Mouse (Mus musculus) kidney, embryonic 14.5 days (tissue): ENCODE data around the gene Ndufb2. TPM values are rescaled to one million over a fixed set of nuclear protein-coding genes. Genes with fewer than 3 reads are reported as not detected.

ENCODE experiments used
- ATAC-seq: fragments of 200-750 bp; cut with Nextera tagmentation; 2 replicates; pipeline ENCODE4 v1.8.0; 2017; ENCODE audit warnings: moderate number of reproducible peaks, mild to moderate bottlenecking, moderate TSS enrichment, moderate library complexity; ENCODE audit not compliant: low FRiP score, low TSS enrichment
- H3K27ac ChIP-seq: fragments of 300-500 bp; sonication (generic); 2 replicates; pipeline ENCODE4 v1.5.1; 2014; ENCODE audit warnings: low read depth, mild to moderate bottlenecking, low read length, moderate library complexity, mixed read lengths
- H3K27me3 ChIP-seq: fragments of 300-500 bp; sonication (generic); 2 replicates; pipeline ENCODE4 v1.6.1; 2014; ENCODE audit warnings: mild to moderate bottlenecking, low read length; ENCODE audit not compliant: control insufficient read depth, insufficient read depth
- H3K36me3 ChIP-seq: fragments of 300-500 bp; sonication (generic); 2 replicates; pipeline ENCODE4 v1.6.1; 2014; ENCODE audit warnings: low read length, mixed read lengths; ENCODE audit not compliant: control insufficient read depth, insufficient read depth
- H3K4me1 ChIP-seq: fragments of 300-500 bp; sonication (generic); 2 replicates; pipeline ENCODE4 v1.6.1; 2014; ENCODE audit warnings: low read length, mixed read lengths; ENCODE audit not compliant: control insufficient read depth, insufficient read depth
- H3K4me2 ChIP-seq: fragments of 300-500 bp; sonication (generic); replicated peaks from 2 replicates; pipeline ENCODE4 v1.6.1; 2014; ENCODE audit warnings: low read depth, mild to moderate bottlenecking, low read length
- H3K4me3 ChIP-seq: fragments of 300-500 bp; sonication (generic); 2 replicates; pipeline ENCODE4 v1.5.1; 2014; ENCODE audit warnings: mild to moderate bottlenecking, low read length
- H3K9ac ChIP-seq: fragments of 300-500 bp; sonication (generic); 2 replicates; pipeline ENCODE4 v1.6.1; 2014; ENCODE audit warnings: low read depth, mild to moderate bottlenecking, low read length, moderate library complexity
- H3K9me3 ChIP-seq: fragments of 300-500 bp; sonication (generic); 2 replicates; pipeline ENCODE4 v1.6.1; 2016; ENCODE audit warnings: low read length; ENCODE audit not compliant: control insufficient read depth
- WGBS: fragments of 180-500 bp; shearing (Covaris S2); extraction: QIAGEN DNeasy Blood & Tissue Kit; methylation state at CpG from one replicate; pipeline ENCODE4 v1.1.7; 2014; 5-methylcytosine and 5-hydroxymethylcytosine counted together
- polyA plus RNA-seq: library from polyadenylated mRNA; unstranded; fragments of >200 nt; fragmentation: Nextera tagmentation; extraction: Ambion mirVana; gene quantifications from 2 replicates; pipeline ENCODE4 v1.2.1, GENCODE M21; 2014

Ndufb2 gene
- polyA plus RNA-seq, 1 experiment from 2014 or later = 304 TPM

DNA sequence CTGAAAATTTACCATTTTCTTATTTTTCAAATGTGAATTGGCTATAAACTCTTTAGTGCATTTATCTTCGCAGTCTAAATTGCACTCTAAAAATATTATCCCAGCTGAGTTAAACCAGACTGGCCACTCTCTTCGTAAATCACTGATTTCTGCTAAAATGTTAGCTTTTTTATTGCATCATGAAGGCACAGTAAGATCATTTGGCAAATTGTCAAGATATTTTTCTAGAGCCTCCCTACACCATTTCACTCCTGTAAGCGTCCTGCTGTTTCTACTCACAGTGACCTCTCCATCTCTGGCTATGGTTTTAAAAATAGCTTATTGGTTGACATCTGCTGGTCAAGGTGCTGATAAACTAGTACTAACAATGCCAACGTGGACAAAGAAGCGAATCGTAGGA, 13.7 kb downstream of the Ndufb2 start:
- no peak for ATAC-seq
- 61% methylated on average over 6 of the region's 6 CpGs for WGBS
- Histone ChIP-seq H3K4me1 (peaks cover 4% of the 10 kb centered on the region; the same call in 1 of the 2 replicates), H3K9ac (no peak overlapping the region), H3K9me3 (no peaks in the 10 kb centered on the region), H3K27me3 (no peaks in the 10 kb centered on the region), H3K4me3 (no peak overlapping the region), H3K4me2 (no peak overlapping the region), H3K27ac (peak overlapping the region; percentile 30; the same call in 1 of the 2 replicates), H3K36me3 (peaks cover 18% of the 10 kb centered on the region)

DNA sequence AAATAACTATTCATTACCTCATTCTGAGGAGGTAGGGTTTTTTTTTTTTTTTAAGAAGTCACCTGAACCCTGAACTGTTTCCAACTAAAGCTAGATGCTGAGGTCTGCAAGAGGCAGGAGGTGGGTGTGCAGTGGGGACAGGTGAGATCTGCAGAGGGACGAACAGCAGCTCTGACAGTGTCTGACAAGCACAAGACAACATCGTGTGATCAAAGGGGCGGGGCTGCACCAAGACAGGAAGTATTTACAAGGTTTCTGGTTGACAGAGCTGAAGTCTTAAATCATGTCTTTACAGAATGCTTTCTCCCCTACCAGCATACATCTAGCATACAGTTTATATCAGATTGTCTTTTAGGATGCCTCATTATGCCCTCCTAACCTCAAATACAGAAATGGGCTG, 14.5 kb downstream of the Ndufb2 start:
- Histone ChIP-seq H3K4me1 (peaks cover 4% of the 10 kb centered on the region; the same call in 1 of the 2 replicates), H3K36me3 (peaks cover 16% of the 10 kb centered on the region), H3K4me2 (no peak overlapping the region), H3K27me3 (no peaks in the 10 kb centered on the region), H3K27ac (no peak overlapping the region), H3K9ac (no peak overlapping the region), H3K9me3 (no peaks in the 10 kb centered on the region), H3K4me3 (no peak overlapping the region)
- 42% methylated on average over 3 of the region's 3 CpGs for WGBS
- no peak for ATAC-seq

- Histone ChIP-seq H3K4me3 (no peak overlapping the region), H3K4me1 (peaks cover 4% of the 10 kb centered on the region; the same call in 1 of the 2 replicates), H3K27me3 (no peaks in the 10 kb centered on the region), H3K9me3 (no peaks in the 10 kb centered on the region), H3K4me2 (no peak overlapping the region), H3K36me3 (peaks cover 13% of the 10 kb centered on the region; the same call in 1 of the 2 replicates), H3K9ac (no peak overlapping the region), H3K27ac (no peak overlapping the region)
- ATAC-seq = no peak
- WGBS = 59% methylated on average over 5 of the region's 5 CpGs
Observed at GRCm38 (mm10) chr6:39607365-39607764, 15.0 kb downstream of the Ndufb2 start.

- Histone ChIP-seq H3K9ac (no peak overlapping the region), H3K4me1 (peaks cover 4% of the 10 kb centered on the region; the same call in 1 of the 2 replicates), H3K4me2 (no peak overlapping the region), H3K9me3 (no peaks in the 10 kb centered on the region), H3K27me3 (no peaks in the 10 kb centered on the region), H3K4me3 (no peak overlapping the region), H3K27ac (no peak overlapping the region), H3K36me3 (peaks cover 27% of the 10 kb centered on the region)
- 61% methylated on average over 2 of the region's 2 CpGs for WGBS
- no peak for ATAC-seq
Observed at GRCm38 (mm10) chr6:39610207-39610606, 17.8 kb downstream of the Ndufb2 start.

GRCm38 (mm10) chr6:39611296-39611695, 18.9 kb downstream of the Ndufb2 start:
- no peak for ATAC-seq
- H3K9me3 ChIP-seq = no peaks in the 10 kb centered on the region
- WGBS = 84% methylated on average over 2 of the region's 2 CpGs
- H3K27me3 ChIP-seq = no peaks in the 10 kb centered on the region
- peaks cover 4% of the 10 kb centered on the region; the same call in 1 of the 2 replicates for H3K4me1 ChIP-seq
- no peak overlapping the region for H3K9ac ChIP-seq
- no peak overlapping the region for H3K27ac ChIP-seq
- no peak overlapping the region for H3K4me3 ChIP-seq
- peaks cover 35% of the 10 kb centered on the region for H3K36me3 ChIP-seq
- no peak overlapping the region for H3K4me2 ChIP-seq

Other genes with a start within 250 kb of the Ndufb2 start
- 42.5 and 52.7 TPM in 2 replicates for gene Slc37a3, start 214.9 kb upstream of the Ndufb2 start, polyA plus RNA-seq
- gene Rab19, start 211.4 kb upstream of the Ndufb2 start, polyA plus RNA-seq = 1.7 and 3.6 TPM in 2 replicates
- gene Mkrn1, start 172.1 kb upstream of the Ndufb2 start, polyA plus RNA-seq = 45.5 and 65.2 TPM in 2 replicates
- gene Dennd2a, start 34.7 kb upstream of the Ndufb2 start, polyA plus RNA-seq = 23.3 and 31.8 TPM in 2 replicates
- gene Adck2, start 18.7 kb upstream of the Ndufb2 start, polyA plus RNA-seq = 13.8 and 24.4 TPM in 2 replicates
- 2.1 TPM in 1 of 2 replicates, not detected in the other for gene Gm42420, start 6.8 kb upstream of the Ndufb2 start, polyA plus RNA-seq
- gene Braf, start 132.9 kb downstream of the Ndufb2 start, polyA plus RNA-seq = 11.1 and 17.4 TPM in 2 replicates
- gene Mrps33, start 218.4 kb downstream of the Ndufb2 start, polyA plus RNA-seq = 208 and 276 TPM in 2 replicates